Mouse (Mus musculus) megakaryocyte, embryonic 14.5 days (primary cell): ENCODE results near the gene Ankrd34a.

ENCODE experiments used
- FLI1 ChIP-seq: IDR thresholded peaks from 2 replicates; pipeline ENCODE4 v1.6.1; 2012; ENCODE audit warnings: low read length, inconsistent platforms, mixed read lengths
- GATA1 ChIP-seq: IDR thresholded peaks from 3 replicates; pipeline ENCODE4 v1.6.1; 2012; ENCODE audit warnings: mixed read lengths, low read length, inconsistent platforms, borderline replicate concordance

DNA sequence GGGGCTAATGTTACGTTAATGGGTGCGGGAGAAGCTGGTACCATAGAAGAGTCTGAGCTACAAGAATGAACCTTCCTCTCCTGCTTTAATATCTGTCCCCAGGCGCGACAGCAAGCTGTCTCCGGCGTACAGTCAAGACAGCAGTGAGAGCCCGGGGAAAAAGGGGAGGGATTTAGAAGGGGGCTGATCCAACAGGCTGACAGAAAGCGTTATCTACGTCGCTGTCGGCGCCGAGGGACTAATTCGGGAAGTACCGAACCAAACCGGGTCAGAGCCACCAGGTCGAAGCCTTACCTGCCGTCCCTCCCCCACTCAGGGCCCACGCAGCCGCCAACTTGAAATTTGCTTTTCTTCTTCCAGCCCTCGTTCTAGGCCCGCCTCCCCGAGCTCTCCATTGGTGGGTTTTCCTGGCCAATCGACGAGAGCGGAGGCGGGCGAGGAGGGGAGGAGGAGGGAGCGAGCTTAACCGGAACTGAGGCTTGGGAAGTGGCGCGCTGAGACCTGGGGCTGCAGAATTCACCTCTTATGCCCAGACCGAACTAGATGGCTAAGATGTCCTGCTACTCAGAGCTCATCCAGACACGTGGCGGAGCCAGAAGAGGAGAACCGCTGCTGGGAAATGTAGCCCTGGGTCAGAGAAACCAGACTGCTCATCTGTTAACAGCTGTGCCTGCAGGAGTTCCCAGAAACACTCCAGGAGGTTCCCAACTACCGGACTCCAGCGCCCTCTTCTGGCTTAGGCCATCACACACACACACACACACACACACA is 2.5 kb upstream of the Ankrd34a start, which contains the start of gene Polr3gl:
- no peak for TF ChIP-seq GATA1
- TF ChIP-seq FLI1, result no peak
